Mouse (Mus musculus): ENCODE data around the gene Arhgap10.

- TF ChIP-seq MEF2A (IDR thresholded peaks at IDR 0.05; ENCODE audit: extremely low read depth, insufficient replicate concordance, low read depth, low read length, poor library complexity, severe bottlenecking) (no peak), TAL1 (IDR thresholded peaks at IDR 0.05; ENCODE audit: low read length) (no peak), E2F4 (IDR thresholded peaks at IDR 0.05; ENCODE audit: borderline replicate concordance, low read depth, low read length) (no peak), CTCF (IDR thresholded peaks at IDR 0.05 in 2 of 3, conservative IDR thresholded peaks at IDR 0.05 in 1 of 3; ENCODE audit: control insufficient read depth in 1 of 3, insufficient read depth in 1 of 3, low read depth in 2 of 3, low read length in 3 of 3, poor library complexity in 1 of 3, severe bottlenecking in 1 of 3) (no peak), NRF1 (IDR thresholded peaks at IDR 0.05; ENCODE audit: insufficient read depth, low read depth, low read length, poor library complexity, severe bottlenecking) (no peak), NELFE (IDR thresholded peaks at IDR 0.05; ENCODE audit: low read depth, low read length) (no peak), MXI1 (IDR thresholded peaks at IDR 0.05; ENCODE audit: low read depth, low read length) (no peak), POLR2A (IDR thresholded peaks at IDR 0.05; ENCODE audit: control insufficient read depth in 1 of 2, insufficient read depth in 1 of 2, low read depth in 1 of 2, low read length in 2 of 2, poor library complexity in 1 of 2) (no peak)
Observed at GRCm38 (mm10) chr8:77365990-77366389, 151.8 kb downstream of the Arhgap10 start.
